Mouse (Mus musculus): ENCODE data around the gene Tmem63b. TPM values are rescaled to one million over a fixed set of nuclear protein-coding genes. Genes with fewer than 3 reads are reported as not detected.

Gene Tmem63b
- polyA plus RNA-seq (2015; fragmentation: Nextera tagmentation; extraction: Ambion mirVana): 78.5 and 88.2 TPM in 2 replicates

DNA sequence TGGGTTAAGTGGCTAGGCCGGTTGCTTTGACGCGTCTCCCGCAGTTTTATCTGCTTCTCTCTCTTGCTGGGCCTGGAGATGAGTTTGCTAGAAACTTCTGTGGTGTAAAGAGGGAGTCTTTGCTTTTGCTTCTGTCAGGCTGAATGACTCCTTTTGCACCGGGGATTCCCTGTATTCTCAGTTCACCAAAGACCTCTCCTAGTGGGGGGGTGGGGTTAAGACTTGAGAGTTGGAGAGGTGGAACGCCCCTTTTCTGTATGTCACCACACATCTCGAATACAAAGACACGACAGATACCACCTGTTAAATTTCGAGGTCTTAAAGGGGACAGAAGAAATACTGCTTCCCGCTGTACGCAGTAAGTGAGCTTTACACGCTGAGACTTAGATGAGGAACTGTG, at the start of gene Tmem63b:
Gene Tmem63b (minus strand): TSS at position 190 of the 400 bp plus-strand sequence.
- no peaks in the 10 kb centered on the region for H3K9me3 ChIP-seq (ENCODE audit: low read length)
- peaks cover 9% of the 10 kb centered on the region; the same call in 1 of the 2 replicates for H3K4me1 ChIP-seq (ENCODE audit: insufficient read depth, low read depth, low read length)
- H3K36me3 ChIP-seq (ENCODE audit: insufficient read depth, low read length): no peaks in the 10 kb centered on the region
- peak; percentile 82 for DNase-seq (ENCODE audit: low spot score)
- TF ChIP-seq EP300 (IDR thresholded peaks at IDR 0.05) (peak; percentile 21; the same call in 1 of the 2 replicates), CTCF (IDR thresholded peaks at IDR 0.05) (no peak)
- H3K27ac ChIP-seq (ENCODE audit: low read length): peak within 1 kb of the TSS; percentile 88
- H3K9ac ChIP-seq (replicated peaks; ENCODE audit: low read depth): peak within 1 kb of the TSS; percentile 86
- WGBS: 0% methylated on average over 12 of the region's 12 CpGs
- H3K27me3 ChIP-seq (replicated peaks; ENCODE audit: insufficient read depth, low read length): no peaks in the 10 kb centered on the region
- H3K4me2 ChIP-seq (replicated peaks; ENCODE audit: low read depth, low read length): peak within 1 kb of the TSS; percentile 96
- peak within 1 kb of the TSS; percentile 92 for H3K4me3 ChIP-seq (ENCODE audit: low read depth, low read length)
- peak; percentile 39 for ATAC-seq

DNA sequence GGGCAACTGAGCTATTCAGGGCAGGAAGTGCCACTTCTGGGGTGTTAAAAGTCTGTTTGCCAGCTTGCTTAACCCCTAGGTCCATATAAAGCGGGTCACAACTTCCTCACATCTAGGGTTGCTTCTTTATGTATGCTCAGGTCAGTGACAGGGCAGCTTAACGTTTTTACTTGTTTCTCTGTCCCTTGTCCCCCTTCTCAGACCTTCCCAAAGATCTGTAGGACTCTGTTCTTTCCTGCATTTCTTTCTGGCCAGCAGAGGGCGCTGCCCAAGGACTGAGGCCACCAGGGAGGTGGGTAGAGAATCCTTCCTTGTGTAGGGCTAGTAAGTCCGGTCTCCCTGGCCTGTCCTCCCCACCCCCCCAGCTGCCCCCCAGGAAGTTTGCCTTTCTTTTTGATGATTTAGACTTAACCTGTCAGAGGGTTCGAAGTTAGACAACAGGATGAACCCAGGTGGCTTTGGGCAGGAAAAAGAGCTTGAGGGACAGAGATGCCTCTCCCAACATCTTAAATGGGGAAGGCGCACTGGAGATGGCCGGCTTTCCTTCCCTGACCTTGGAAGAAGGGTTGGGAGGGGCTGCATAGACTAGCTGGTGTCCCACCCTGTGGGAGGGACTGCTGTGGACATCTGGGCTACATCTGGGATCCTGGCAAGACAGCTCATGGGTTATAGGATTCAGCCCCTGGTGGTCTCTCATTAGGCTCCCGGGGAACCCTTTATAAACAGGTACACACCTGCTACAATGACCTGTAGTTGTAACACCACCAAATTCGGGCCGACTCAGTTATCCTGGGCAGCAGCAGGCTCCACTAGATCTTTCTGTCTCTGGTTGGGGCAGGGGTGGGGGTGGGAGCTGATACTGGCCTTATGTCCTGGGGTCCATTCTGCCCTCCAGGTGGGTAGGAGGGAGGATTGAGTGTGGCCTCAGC, 48.9 kb upstream of the Tmem63b start:
- Histone ChIP-seq H3K4me3 (ENCODE audit: low read depth, low read length) (peak overlapping the region; percentile 57; the same call in 1 of the 2 replicates), H3K4me2 (replicated peaks; ENCODE audit: low read depth, low read length) (peak overlapping the region; percentile 88), H3K4me1 (ENCODE audit: insufficient read depth, low read depth, low read length) (peaks cover 19% of the 10 kb centered on the region; the same call in 1 of the 2 replicates), H3K9me3 (ENCODE audit: low read length) (no peaks in the 10 kb centered on the region), H3K27me3 (replicated peaks; ENCODE audit: insufficient read depth, low read length) (0 out of 2 replicates have a peak, but pooled peaks cover 3% of the 10 kb centered on the region), H3K9ac (replicated peaks; ENCODE audit: low read depth) (no peak overlapping the region), H3K36me3 (ENCODE audit: insufficient read depth, low read length) (no peaks in the 10 kb centered on the region), H3K27ac (ENCODE audit: low read length) (peak overlapping the region; percentile 68; the same call in 1 of the 2 replicates)
- no peak for TF ChIP-seq EP300 (IDR thresholded peaks at IDR 0.05)
- peak; percentile 92 for TF ChIP-seq CTCF (IDR thresholded peaks at IDR 0.05)
- ATAC-seq: peak; percentile 37
- WGBS: 5% methylated on average over 10 of the region's 10 CpGs
- DNase-seq (ENCODE audit: low spot score): peak; percentile 90

- H3K9ac ChIP-seq (replicated peaks; ENCODE audit: low read depth): no peak overlapping the region
- no peak overlapping the region; the same call in 1 of the 2 replicates for H3K27ac ChIP-seq (ENCODE audit: low read length)
- no peaks in the 10 kb centered on the region for H3K36me3 ChIP-seq (ENCODE audit: insufficient read depth, low read length)
- ATAC-seq (no peak), DNase-seq (ENCODE audit: low spot score) (no peak)
- TF ChIP-seq CTCF (IDR thresholded peaks at IDR 0.05): no peak
- TF ChIP-seq EP300 (IDR thresholded peaks at IDR 0.05): no peak
- H3K4me2 ChIP-seq (replicated peaks; ENCODE audit: low read depth, low read length): no peak overlapping the region
- H3K27me3 ChIP-seq (replicated peaks; ENCODE audit: insufficient read depth, low read length): 0 out of 2 replicates have a peak, but pooled peaks cover 3% of the 10 kb centered on the region
- no peaks in the 10 kb centered on the region for H3K9me3 ChIP-seq (ENCODE audit: low read length)
- WGBS: 74% methylated on average over 4 of the region's 4 CpGs
- H3K4me3 ChIP-seq (ENCODE audit: low read depth, low read length): no peak overlapping the region
- H3K4me1 ChIP-seq (ENCODE audit: insufficient read depth, low read depth, low read length): peaks cover 19% of the 10 kb centered on the region; the same call in 1 of the 2 replicates
These were observed 48.2 kb upstream of the Tmem63b start for GRCm38 (mm10) chr17:45734881-45735280.

DNA sequence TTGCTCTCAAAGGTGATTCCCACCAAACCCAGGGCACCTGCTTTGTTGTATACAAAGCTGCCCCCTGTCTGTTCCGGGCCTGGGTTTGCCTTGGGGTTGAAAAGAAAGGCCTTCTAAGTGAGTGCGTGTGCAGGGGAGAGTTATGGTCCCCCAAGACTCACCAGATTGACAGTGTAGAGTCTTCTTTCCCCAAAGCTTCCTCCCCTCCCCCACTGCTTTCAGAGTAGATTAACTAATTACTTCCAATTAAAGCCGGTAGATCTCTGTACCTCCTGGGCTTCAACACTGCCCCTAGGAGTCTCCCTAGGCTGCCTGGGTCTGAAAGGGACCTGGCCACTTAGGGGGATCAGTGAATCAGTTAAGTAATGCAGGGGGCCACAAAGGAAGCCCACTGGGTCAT, 47.6 kb upstream of the Tmem63b start:
- ATAC-seq (no peak), DNase-seq (ENCODE audit: low spot score) (no peak)
- Histone ChIP-seq H3K9ac (replicated peaks; ENCODE audit: low read depth) (no peak overlapping the region), H3K9me3 (ENCODE audit: low read length) (no peaks in the 10 kb centered on the region), H3K4me1 (ENCODE audit: insufficient read depth, low read depth, low read length) (peaks cover 19% of the 10 kb centered on the region; the same call in 1 of the 2 replicates), H3K27ac (ENCODE audit: low read length) (no peak overlapping the region), H3K4me3 (ENCODE audit: low read depth, low read length) (no peak overlapping the region), H3K27me3 (replicated peaks; ENCODE audit: insufficient read depth, low read length) (0 out of 2 replicates have a peak, but pooled peaks cover 3% of the 10 kb centered on the region), H3K36me3 (ENCODE audit: insufficient read depth, low read length) (no peaks in the 10 kb centered on the region), H3K4me2 (replicated peaks; ENCODE audit: low read depth, low read length) (peak overlapping the region; percentile 65; the same call in 1 of the 2 replicates)
- 52% methylated on average over 3 of the region's 3 CpGs for WGBS
- TF ChIP-seq EP300 (IDR thresholded peaks at IDR 0.05) (no peak), CTCF (IDR thresholded peaks at IDR 0.05) (no peak)

DNA sequence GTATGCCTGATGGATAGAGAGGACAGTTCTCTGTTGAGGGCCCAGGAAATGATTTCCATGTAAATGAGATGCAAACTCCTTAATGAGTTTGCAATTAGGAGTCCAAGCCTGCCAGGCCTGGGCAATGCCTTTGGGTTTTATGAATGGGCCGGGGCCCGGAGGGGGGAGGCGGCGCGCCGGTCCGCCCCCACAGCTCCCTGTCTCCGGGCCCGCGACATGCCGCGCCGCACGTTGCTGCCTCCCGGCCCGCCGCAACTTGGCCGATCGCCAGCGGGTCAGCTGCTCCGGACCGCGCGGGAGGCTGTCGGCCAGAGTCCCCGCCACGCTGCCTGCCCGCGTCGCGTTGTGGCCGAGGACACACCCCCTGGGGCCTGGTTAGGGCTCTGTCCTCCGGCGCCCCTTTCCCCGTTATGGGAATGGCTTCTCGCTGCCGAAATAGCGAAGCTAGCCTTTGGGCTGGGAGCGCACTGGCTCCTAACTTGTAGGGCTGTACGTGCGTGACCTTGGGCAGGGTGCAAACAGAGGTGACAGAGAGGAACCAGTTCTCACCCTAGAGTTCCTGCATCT, 47.1 kb upstream of the Tmem63b start, which contains the start of gene 1600014C23Rik:
Gene 1600014C23Rik (minus strand): TSS at position 110 of the 567 bp plus-strand sequence.
- 2% methylated on average over 40 of the region's 41 CpGs for WGBS
- H3K9me3 ChIP-seq (ENCODE audit: low read length): no peaks in the 10 kb centered on the region
- no peak within 1 kb of the TSS for H3K27ac ChIP-seq (ENCODE audit: low read length)
- no peaks in the 10 kb centered on the region for H3K36me3 ChIP-seq (ENCODE audit: insufficient read depth, low read length)
- H3K4me3 ChIP-seq (ENCODE audit: low read depth, low read length): peak within 1 kb of the TSS; percentile 19
- peak within 1 kb of the TSS; percentile 65 for H3K4me2 ChIP-seq (replicated peaks; ENCODE audit: low read depth, low read length)
- 0 out of 2 replicates have a peak within 1 kb of the TSS, but pooled peaks have one; percentile 12 for H3K9ac ChIP-seq (replicated peaks; ENCODE audit: low read depth)
- TF ChIP-seq CTCF (IDR thresholded peaks at IDR 0.05): no peak
- TF ChIP-seq EP300 (IDR thresholded peaks at IDR 0.05): no peak
- 0 out of 2 replicates have a peak, but pooled peaks cover 3% of the 10 kb centered on the region for H3K27me3 ChIP-seq (replicated peaks; ENCODE audit: insufficient read depth, low read length)
- no peak for ATAC-seq
- peak; percentile 40 for DNase-seq (ENCODE audit: low spot score)
- H3K4me1 ChIP-seq (ENCODE audit: insufficient read depth, low read depth, low read length): peaks cover 19% of the 10 kb centered on the region; the same call in 1 of the 2 replicates

Data from lung, postnatal 0 days (tissue).